Mouse (Mus musculus): ENCODE measurements around the gene Myo3b. TPM values are rescaled to one million over a fixed set of nuclear protein-coding genes. Genes with fewer than 3 reads are reported as not detected.
"Not testable (repeated sequence)": the region's sequence is repeated elsewhere in the genome, so short reads cannot be mapped to it uniquely, and the experiment has no call there.

The Myo3b gene
- polyA plus RNA-seq, 1 experiment from 2014 or later, result not detected

GRCm38 (mm10) chr2:70195418-70196248, 156.7 kb downstream of the Myo3b start:
- Histone ChIP-seq H3K9me3 (replicated peaks) (no peaks in the 10 kb centered on the region), H3K27me3 (ENCODE audit: low read depth, poor library complexity, severe bottlenecking) (peaks cover 30% of the 10 kb centered on the region; the same call in 1 of the 2 replicates), H3K27ac (replicated peaks) (peak overlapping the region; percentile 64), H3K4me1 (peaks cover 24% of the 10 kb centered on the region), H3K36me3 (no peaks in the 10 kb centered on the region), H3K4me3 (no peak overlapping the region)
- DNase-seq (ENCODE audit: low spot score), result no peak
- 75% methylated on average over 9 of the region's 9 CpGs for WGBS

- DNase-seq (ENCODE audit: low spot score), result peak; percentile 31
- peaks cover 61% of the 10 kb centered on the region for H3K27me3 ChIP-seq (ENCODE audit: low read depth, poor library complexity, severe bottlenecking)
Observed at GRCm38 (mm10) chr2:70201796-70202555, 163.1 kb downstream of the Myo3b start.

GRCm38 (mm10) chr2:70202578-70203167, 163.7 kb downstream of the Myo3b start:
- H3K4me1 ChIP-seq, result peaks cover 33% of the 10 kb centered on the region
- no peaks in the 10 kb centered on the region for H3K36me3 ChIP-seq
- 20% methylated on average over 8 of the region's 8 CpGs for WGBS
- DNase-seq (ENCODE audit: low spot score), result peak; percentile 23
- peak overlapping the region; percentile 78 for H3K27ac ChIP-seq (replicated peaks)
- H3K27me3 ChIP-seq (ENCODE audit: low read depth, poor library complexity, severe bottlenecking), result peaks cover 61% of the 10 kb centered on the region
- no peaks in the 10 kb centered on the region for H3K9me3 ChIP-seq (replicated peaks)
- peak overlapping the region; percentile 38 for H3K4me3 ChIP-seq

More at GRCm38 (mm10) chr2:70201796-70202555, 163.1 kb downstream of the Myo3b start:
- Histone ChIP-seq H3K36me3 (no peaks in the 10 kb centered on the region), H3K9me3 (replicated peaks) (no peaks in the 10 kb centered on the region), H3K4me1 (peaks cover 36% of the 10 kb centered on the region), H3K27ac (replicated peaks) (peak overlapping the region; percentile 78), H3K4me3 (peak overlapping the region; percentile 38)
- WGBS, result 22% methylated on average over 11 of the region's 11 CpGs

- H3K9me3 ChIP-seq (replicated peaks), result peaks cover 11% of the 10 kb centered on the region
- 93% methylated on average over 1 of the region's 1 CpGs for WGBS
- no peaks in the 10 kb centered on the region for H3K36me3 ChIP-seq
- H3K4me1 ChIP-seq, result peaks cover 21% of the 10 kb centered on the region
- no peak overlapping the region for H3K4me3 ChIP-seq
- no peak overlapping the region for H3K27ac ChIP-seq (replicated peaks)
- peaks cover 25% of the 10 kb centered on the region for H3K27me3 ChIP-seq (ENCODE audit: low read depth, poor library complexity, severe bottlenecking)
- no peak for DNase-seq (ENCODE audit: low spot score)
Observed at GRCm38 (mm10) chr2:70208411-70208810, 169.5 kb downstream of the Myo3b start.

- peaks cover 11% of the 10 kb centered on the region for H3K9me3 ChIP-seq (replicated peaks)
- H3K36me3 ChIP-seq, result no peaks in the 10 kb centered on the region
- 93% methylated on average over 3 of the region's 3 CpGs for WGBS
- H3K27ac ChIP-seq (replicated peaks), result no peak overlapping the region
- no peak for DNase-seq (ENCODE audit: low spot score)
- H3K27me3 ChIP-seq (ENCODE audit: low read depth, poor library complexity, severe bottlenecking), result peaks cover 14% of the 10 kb centered on the region
- peaks cover 20% of the 10 kb centered on the region; the same call in 1 of the 2 replicates for H3K4me1 ChIP-seq
- H3K4me3 ChIP-seq, result no peak overlapping the region
Observed at GRCm38 (mm10) chr2:70209790-70210189, 170.9 kb downstream of the Myo3b start.

- WGBS, result 86% methylated on average over 22 of the region's 22 CpGs
- Histone ChIP-seq H3K27ac (replicated peaks) (no peak overlapping the region), H3K4me3 (no peak overlapping the region), H3K9me3 (replicated peaks) (peaks cover 11% of the 10 kb centered on the region), H3K36me3 (no peaks in the 10 kb centered on the region), H3K27me3 (ENCODE audit: low read depth, poor library complexity, severe bottlenecking) (peaks cover 12% of the 10 kb centered on the region; the same call in 1 of the 2 replicates), H3K4me1 (peaks cover 19% of the 10 kb centered on the region; the same call in 1 of the 2 replicates)
- no peak for DNase-seq (ENCODE audit: low spot score)
Observed at GRCm38 (mm10) chr2:70210427-70211332, 171.8 kb downstream of the Myo3b start.

GRCm38 (mm10) chr2:70214401-70214800, 175.5 kb downstream of the Myo3b start:
- 79% methylated on average over 8 of the region's 8 CpGs for WGBS

GRCm38 (mm10) chr2:70217800-70218199, 178.9 kb downstream of the Myo3b start:
- H3K4me1 ChIP-seq, result peaks cover 13% of the 10 kb centered on the region
- H3K9me3 ChIP-seq (replicated peaks), result no peaks in the 10 kb centered on the region
- no peaks in the 10 kb centered on the region for H3K36me3 ChIP-seq
- peaks cover 70% of the 10 kb centered on the region for H3K27me3 ChIP-seq (ENCODE audit: low read depth, poor library complexity, severe bottlenecking)
- H3K27ac ChIP-seq (replicated peaks), result no peak overlapping the region
- 90% methylated on average over 3 of the region's 3 CpGs for WGBS
- no peak overlapping the region for H3K4me3 ChIP-seq
- DNase-seq (ENCODE audit: low spot score), result no peak

More at GRCm38 (mm10) chr2:70214401-70214800, 175.5 kb downstream of the Myo3b start:
- Histone ChIP-seq H3K27me3 (ENCODE audit: low read depth, poor library complexity, severe bottlenecking) (peaks cover 36% of the 10 kb centered on the region; the same call in 1 of the 2 replicates), H3K36me3 (no peaks in the 10 kb centered on the region), H3K4me1 (peaks cover 11% of the 10 kb centered on the region; the same call in 1 of the 2 replicates), H3K4me3 (no peak overlapping the region), H3K27ac (replicated peaks) (no peak overlapping the region), H3K9me3 (replicated peaks) (peaks cover 8% of the 10 kb centered on the region)
- no peak for DNase-seq (ENCODE audit: low spot score)

- no peak for DNase-seq (ENCODE audit: low spot score)
- H3K27me3 ChIP-seq (ENCODE audit: low read depth, poor library complexity, severe bottlenecking), result peaks cover 77% of the 10 kb centered on the region
- H3K9me3 ChIP-seq (replicated peaks), result no peaks in the 10 kb centered on the region
- no peaks in the 10 kb centered on the region for H3K36me3 ChIP-seq
- no peak overlapping the region for H3K27ac ChIP-seq (replicated peaks)
- H3K4me1 ChIP-seq, result peaks cover 13% of the 10 kb centered on the region
- WGBS, result 77% methylated on average over 8 of the region's 8 CpGs
- no peak overlapping the region for H3K4me3 ChIP-seq
Observed at GRCm38 (mm10) chr2:70218469-70218868, 179.5 kb downstream of the Myo3b start.

- 9% methylated on average over 3 of the region's 3 CpGs for WGBS
- peaks cover 8% of the 10 kb centered on the region for H3K4me1 ChIP-seq
- no peaks in the 10 kb centered on the region for H3K9me3 ChIP-seq (replicated peaks)
- no peak overlapping the region for H3K27ac ChIP-seq (replicated peaks)
- no peak overlapping the region for H3K4me3 ChIP-seq
- peaks cover 75% of the 10 kb centered on the region for H3K27me3 ChIP-seq (ENCODE audit: low read depth, poor library complexity, severe bottlenecking)
- DNase-seq (ENCODE audit: low spot score), result no peak
- no peaks in the 10 kb centered on the region for H3K36me3 ChIP-seq
Observed at GRCm38 (mm10) chr2:70226679-70227078, 187.8 kb downstream of the Myo3b start.

- H3K9me3 ChIP-seq (replicated peaks); H3K27ac ChIP-seq (replicated peaks); H3K4me3 ChIP-seq; H3K4me1 ChIP-seq; H3K36me3 ChIP-seq; DNase-seq (ENCODE audit: low spot score): not testable (repeated sequence)
- WGBS, result 92% methylated on average over 4 of the region's 4 CpGs
- peaks cover 42% of the 10 kb centered on the region for H3K27me3 ChIP-seq (ENCODE audit: low read depth, poor library complexity, severe bottlenecking)
Observed at GRCm38 (mm10) chr2:70234450-70234849, 195.5 kb downstream of the Myo3b start.

- Histone ChIP-seq H3K36me3 (no peaks in the 10 kb centered on the region), H3K27ac (replicated peaks) (no peak overlapping the region), H3K27me3 (ENCODE audit: low read depth, poor library complexity, severe bottlenecking) (no peaks in the 10 kb centered on the region), H3K9me3 (replicated peaks) (no peaks in the 10 kb centered on the region), H3K4me1 (no peaks in the 10 kb centered on the region), H3K4me3 (no peak overlapping the region)
- no peak for DNase-seq (ENCODE audit: low spot score)
- WGBS, result 78% methylated on average over 4 of the region's 4 CpGs
Observed at GRCm38 (mm10) chr2:70245981-70246380, 207.1 kb downstream of the Myo3b start.

Data from midbrain, embryonic 10.5 days (tissue).